Comparison of ENCODE assay signal across 13 mouse cellular contexts in genomic region chr9:89911891-89912549, GRCm38 (mm10). TPM values are rescaled to one million over a fixed set of nuclear protein-coding genes. Genes with fewer than 3 reads are reported as not detected.
"Had no signal": no experiment of that assay in that cellular context is flagged by ENCODE, and none has a peak within 500 bp of the region (broad histone marks: within the 10 kb centered on the region; RNA-seq: fewer than 3 reads in every experiment).

No protein-coding gene starts in this region.

- H3K4me3 ChIP-seq: kidney, embryonic 15.5 days; limb, embryonic 12.5 days; midbrain, embryonic 13.5 days had no signal

- H3K4me2 ChIP-seq: kidney, embryonic 15.5 days; limb, embryonic 12.5 days; midbrain, embryonic 13.5 days had no signal

- ATAC-seq: midbrain, embryonic 13.5 days had no signal

- H3K36me3 ChIP-seq: kidney, embryonic 15.5 days; limb, embryonic 12.5 days; midbrain, embryonic 13.5 days had no signal

- H3K9me3 ChIP-seq: kidney, embryonic 15.5 days; limb, embryonic 12.5 days; midbrain, embryonic 13.5 days had no signal

- H3K9ac ChIP-seq: kidney, embryonic 15.5 days; limb, embryonic 12.5 days; liver, embryonic 14.5 days; midbrain, embryonic 13.5 days had no signal

- H3K27ac ChIP-seq: kidney, embryonic 15.5 days; limb, embryonic 12.5 days; liver, embryonic 14.5 days; midbrain, embryonic 13.5 days had no signal

- DNase-seq: kidney, adult 2 months; kidney, postnatal 14 days; liver; lung, adult 18-20 months; retina, postnatal 1 day; right cerebral cortex, postnatal 4 days; spleen, adult 18-20 months; thymus, postnatal 4 days had no signal

RNA-seq across cellular contexts. Expression of gene Rasgrf1, which starts 2.3 kb away (rescaled TPM):
- polyA plus RNA-seq: neural tube, embryonic 11.5 days had no signal
